ENCODE assay signal across 18 mouse cellular contexts in the genomic region with DNA sequence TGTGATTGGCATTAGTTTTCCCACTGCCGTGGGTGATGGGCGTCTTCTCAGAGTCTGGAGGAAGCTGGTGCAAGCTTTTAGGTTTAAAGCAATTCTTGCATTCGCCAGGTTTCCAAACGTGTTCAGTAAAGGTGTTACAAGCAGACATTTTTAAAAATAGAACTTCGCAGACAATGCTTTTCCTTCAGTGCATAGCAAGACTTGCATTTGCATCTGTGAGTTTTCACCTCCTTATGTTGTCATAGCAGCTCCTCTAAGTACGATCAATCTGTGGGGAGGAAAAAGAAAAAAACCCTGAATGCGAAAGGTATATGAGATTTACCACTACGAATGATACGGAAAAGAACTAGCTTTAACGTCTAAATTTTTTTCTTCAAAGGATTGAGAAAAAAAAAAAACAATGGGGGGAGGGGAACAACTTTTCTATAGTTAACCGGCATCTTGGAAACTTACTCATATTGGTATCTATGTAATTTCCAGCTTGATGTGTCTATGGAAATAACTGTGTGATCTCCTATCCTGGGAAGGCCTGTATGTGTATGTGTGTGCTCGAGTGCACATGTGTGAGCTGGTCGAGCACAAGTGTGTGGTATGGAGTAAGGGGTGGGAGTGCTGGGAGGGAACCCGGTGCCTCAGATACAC.
A peak's percentile ranks its signal among the peaks of the same experiment; 100 is the strongest.
DNase-seq lines count a peak whose midpoint lies in the region; ATAC-seq and TF ChIP-seq lines count a peak whose summit lies in the region.
"Had no signal": no experiment of that assay in that cellular context is flagged by ENCODE, and none has a peak within 500 bp of the region (broad histone marks: within the 10 kb centered on the region; RNA-seq: fewer than 3 reads in every experiment).

No protein-coding gene starts in this region.

- intact Hi-C loops in left cerebral cortex, postnatal 25 days (cut with DNase I) = loop anchor here (5.0 to 10.0 kb wide), 3 partner anchors 247 to 534 kb away; a partner anchor contains a TSS
- intact Hi-C loops in left cerebral cortex, postnatal 36 days (cut with DNase I) = loop anchor here (5.0 kb wide), 2 partner anchors 48 to 247 kb away; no protein-coding TSS in a partner anchor
- intact Hi-C loops in gastrocnemius, adult 2 months (cut with DNase I) = no loop called here

- ATAC-seq in forebrain, postnatal 0 days = peak; percentile 62
- peak; percentile 7; the same call in 1 of the 2 replicates for ATAC-seq in common myeloid progenitor, adult 5-6 weeks (replicated peaks; ENCODE audit: low read depth, poor library complexity, severe bottlenecking)
- no peak for ATAC-seq in midbrain, embryonic 11.5 days (ENCODE audit: low FRiP score)
- ATAC-seq: activated CD4-positive, CD25-positive, alpha-beta regulatory T cell, adult 4 months; midbrain, embryonic 16.5 days had no signal

- H3K27me3 ChIP-seq in forebrain, postnatal 0 days (ENCODE audit: insufficient read depth, low read length) = no peaks in the 10 kb centered on the region
- no peaks in the 10 kb centered on the region for H3K27me3 ChIP-seq in forebrain, embryonic 10.5 days (ENCODE audit: poor library complexity, severe bottlenecking)
- no peaks in the 10 kb centered on the region for H3K27me3 ChIP-seq in midbrain, embryonic 11.5 days (ENCODE audit: control insufficient read depth, insufficient read depth, low read length)
- H3K27me3 ChIP-seq: hindbrain, embryonic 13.5 days; neural tube, embryonic 12.5 days had no signal

- no peak overlapping the region for H3K4me2 ChIP-seq in forebrain, postnatal 0 days (ENCODE audit: low read depth)
- no peak overlapping the region for H3K4me2 ChIP-seq in midbrain, embryonic 11.5 days
- H3K4me2 ChIP-seq: hindbrain, embryonic 13.5 days; lung, embryonic 14.5 days; neural tube, embryonic 12.5 days had no signal

- peaks cover 6% of the 10 kb centered on the region for H3K9me3 ChIP-seq in forebrain, postnatal 0 days (ENCODE audit: low read length)
- H3K9me3 ChIP-seq in forebrain, embryonic 10.5 days = peaks cover 6% of the 10 kb centered on the region
- H3K9me3 ChIP-seq in midbrain, embryonic 11.5 days (ENCODE audit: control insufficient read depth, low read length) = peaks cover 5% of the 10 kb centered on the region

- TF ChIP-seq CTCF in forebrain, postnatal 0 days (IDR thresholded peaks at IDR 0.05; ENCODE audit: low read depth) = no peak
- TF ChIP-seq CTCF in gastrocnemius, adult 2 months (IDR thresholded peaks at IDR 0.05) = no peak

- no peak overlapping the region for H3K4me3 ChIP-seq in forebrain, postnatal 0 days (ENCODE audit: low read depth, low read length)
- H3K4me3 ChIP-seq in forebrain, embryonic 10.5 days = no peak overlapping the region
- H3K4me3 ChIP-seq in gastrocnemius, adult 2 months = no peak overlapping the region
- H3K4me3 ChIP-seq in midbrain, embryonic 11.5 days (ENCODE audit: low read depth, low read length) = no peak overlapping the region
- H3K4me3 ChIP-seq: hindbrain, embryonic 13.5 days; neural tube, embryonic 12.5 days had no signal

- no peak for DNase-seq in forebrain, postnatal 0 days
- DNase-seq in forebrain, embryonic 10.5 days (ENCODE audit: extremely low spot score, low spot score) = no peak
- DNase-seq in left cerebral cortex, postnatal 25 days (ENCODE audit: low spot score in 2 of 2) = peak; percentile 18 to 27
- no peak for DNase-seq in left cerebral cortex, postnatal 36 days (ENCODE audit: low spot score in 2 of 2)
- peak; percentile 25 for DNase-seq in ES-CJ7 (ENCODE audit: low read depth, low spot score)
- DNase-seq in gastrocnemius, adult 2 months = no peak
- DNase-seq in midbrain, embryonic 11.5 days (ENCODE audit: low spot score, missing footprints) = no peak
- DNase-seq: cerebellum, adult 11 months; kidney, adult 18-20 months; kidney, postnatal 25 days; thymus, postnatal 36 days had no signal

- 80% methylated on average over 14 of the region's 14 CpGs for WGBS in forebrain, postnatal 0 days
- 93% methylated on average over 14 of the region's 14 CpGs for WGBS in forebrain, embryonic 10.5 days
- WGBS in midbrain, embryonic 11.5 days = 88% methylated on average over 14 of the region's 14 CpGs

- no peaks in the 10 kb centered on the region for H3K36me3 ChIP-seq in forebrain, postnatal 0 days (ENCODE audit: insufficient read depth)
- peaks cover 15% of the 10 kb centered on the region for H3K36me3 ChIP-seq in forebrain, embryonic 10.5 days (replicated peaks)
- no peaks in the 10 kb centered on the region for H3K36me3 ChIP-seq in midbrain, embryonic 11.5 days (ENCODE audit: control insufficient read depth, insufficient read depth, low read length)

- peak overlapping the region; percentile 17; the same call in 1 of the 2 replicates for H3K27ac ChIP-seq in forebrain, postnatal 0 days (ENCODE audit: low read depth, low read length)
- H3K27ac ChIP-seq in forebrain, embryonic 10.5 days = no peak overlapping the region
- no peak overlapping the region for H3K27ac ChIP-seq in gastrocnemius, adult 2 months
- H3K27ac ChIP-seq in midbrain, embryonic 11.5 days (ENCODE audit: low read depth, low read length) = no peak overlapping the region
- H3K27ac ChIP-seq: hindbrain, embryonic 13.5 days; macrophage; neural tube, embryonic 12.5 days had no signal

- no peaks in the 10 kb centered on the region for H3K4me1 ChIP-seq in forebrain, postnatal 0 days (ENCODE audit: insufficient read depth)
- no peaks in the 10 kb centered on the region for H3K4me1 ChIP-seq in forebrain, embryonic 10.5 days
- H3K4me1 ChIP-seq in midbrain, embryonic 11.5 days (ENCODE audit: control insufficient read depth, insufficient read depth, low read length) = no peaks in the 10 kb centered on the region
- H3K4me1 ChIP-seq: hindbrain, embryonic 13.5 days; neural tube, embryonic 12.5 days had no signal

- H3K9ac ChIP-seq in forebrain, postnatal 0 days = no peak overlapping the region
- no peak overlapping the region for H3K9ac ChIP-seq in midbrain, embryonic 11.5 days (ENCODE audit: low read length)
- H3K9ac ChIP-seq: hindbrain, embryonic 13.5 days; lung, embryonic 14.5 days; neural tube, embryonic 12.5 days had no signal

Comparison
In these comparisons a context has a peak if more than half of its experiments do, and no peak if none do; other contexts are left out.
1. DNase-seq: peak in left cerebral cortex, postnatal 25 days (2 of 2) and ES-CJ7 (single experiment); none in forebrain, postnatal 0 days (single experiment), forebrain, embryonic 10.5 days (single experiment), left cerebral cortex, postnatal 36 days (0 of 2), gastrocnemius, adult 2 months (single experiment) and midbrain, embryonic 11.5 days (single experiment).